Mouse (Mus musculus): Measurements from ENCODE around the gene Cmss1.

DNA sequence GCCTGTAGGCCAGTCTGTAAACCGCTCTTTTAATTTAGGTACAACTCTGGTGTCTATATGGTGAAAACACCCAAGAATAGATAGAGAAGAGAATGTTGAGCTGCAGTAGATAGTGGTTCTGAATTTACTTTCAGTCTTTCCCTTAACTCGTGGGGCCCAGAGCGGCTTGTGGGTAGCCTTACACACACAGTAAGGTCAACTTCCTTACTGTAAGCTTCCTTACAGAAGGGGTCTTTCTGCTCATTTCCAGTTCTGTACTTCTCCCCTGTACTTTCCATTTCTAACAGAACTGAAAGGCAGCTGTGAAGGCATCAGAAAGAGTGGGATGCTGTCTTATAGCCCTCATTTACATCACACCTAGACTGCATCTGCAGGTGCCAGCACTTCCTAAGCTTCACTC is 175.4 kb downstream of the Cmss1 start:
- no peak for TF ChIP-seq POLR2A (IDR thresholded peaks at IDR 0.05; ENCODE audit: borderline replicate concordance, extremely low read depth, insufficient read depth, insufficient read length, poor library complexity, severe bottlenecking)
- no peak for TF ChIP-seq CTCF (IDR thresholded peaks at IDR 0.05; ENCODE audit: borderline replicate concordance, extremely low read depth, insufficient read depth, insufficient read length)
